Mouse (Mus musculus) neutrophil, adult 5-6 weeks (primary cell): Measurements from ENCODE around the gene Slc19a3. TPM values are rescaled to one million over a fixed set of nuclear protein-coding genes. Genes with fewer than 3 reads are reported as not detected.
"Not testable (repeated sequence)": the region's sequence is repeated elsewhere in the genome, so short reads cannot be mapped to it uniquely, and the experiment has no call there.

Experiments
- ATAC-seq: fragments of 151-379, 151-347 bp; 2 replicates; pipeline ENCODE4 v1.8.0; 2017; ENCODE audit warnings: mild to moderate bottlenecking, moderate TSS enrichment; ENCODE audit not compliant: insufficient number of reproducible peaks, poor library complexity, low FRiP score, severe bottlenecking; ENCODE audit errors: extremely low read depth
- total RNA-seq: library from RNA; stranded (forward); fragments of 200-1000 nt; gene quantifications from 2 replicates; pipeline ENCODE4 v1.2.3, GENCODE M21; 2017

Gene Slc19a3
- total RNA-seq, 1 experiment from 2014 or later: not detected

- ATAC-seq: no peak
Measured at GRCm38 (mm10) chr1:83015329-83015879, 22.8 kb downstream of the Slc19a3 start.

- no peak for ATAC-seq
Measured at GRCm38 (mm10) chr1:83014477-83014876, 23.8 kb downstream of the Slc19a3 start.

- no peak for ATAC-seq
Measured at GRCm38 (mm10) chr1:83007471-83007870, 30.8 kb downstream of the Slc19a3 start.

GRCm38 (mm10) chr1:83006218-83007179 is 31.7 kb downstream of the Slc19a3 start:
- no peak for ATAC-seq

GRCm38 (mm10) chr1:83000306-83000705 is 37.9 kb downstream of the Slc19a3 start, which contains the start of gene Gm47959:
Gene Gm47959, plus strand, starts transcription at chr1:83000548.
- ATAC-seq: not testable (repeated sequence)

- no peak for ATAC-seq
Measured at GRCm38 (mm10) chr1:82993947-82994346, 44.3 kb downstream of the Slc19a3 start.

- ATAC-seq: no peak
Measured at GRCm38 (mm10) chr1:82992093-82992492, 46.2 kb downstream of the Slc19a3 start.

GRCm38 (mm10) chr1:82991596-82991995 is 46.7 kb downstream of the Slc19a3 start:
- no peak for ATAC-seq

- ATAC-seq: no peak
Measured at GRCm38 (mm10) chr1:82991062-82991461, 47.2 kb downstream of the Slc19a3 start.

GRCm38 (mm10) chr1:82987530-82988198 is 50.6 kb downstream of the Slc19a3 start:
- no peak for ATAC-seq

GRCm38 (mm10) chr1:82986738-82987137 is 51.5 kb downstream of the Slc19a3 start:
- no peak for ATAC-seq

GRCm38 (mm10) chr1:82977840-82978239 is 60.4 kb downstream of the Slc19a3 start:
- ATAC-seq: no peak

GRCm38 (mm10) chr1:82975750-82976149 is 62.5 kb downstream of the Slc19a3 start:
- ATAC-seq: no peak

- no peak for ATAC-seq
Measured at GRCm38 (mm10) chr1:82974342-82974741, 63.9 kb downstream of the Slc19a3 start.

GRCm38 (mm10) chr1:82973901-82974300 is 64.3 kb downstream of the Slc19a3 start:
- ATAC-seq: no peak

GRCm38 (mm10) chr1:82973244-82973643 is 65.0 kb downstream of the Slc19a3 start:
- no peak for ATAC-seq

- ATAC-seq: no peak
Measured at GRCm38 (mm10) chr1:82972046-82972445, 66.2 kb downstream of the Slc19a3 start.

GRCm38 (mm10) chr1:82966413-82966812 is 71.8 kb downstream of the Slc19a3 start:
- no peak for ATAC-seq
